ENCODE assay signal across 16 mouse cellular contexts in genomic region chr5:113984025-113984740, GRCm38 (mm10). TPM values are rescaled to one million over a fixed set of nuclear protein-coding genes. Genes with fewer than 3 reads are reported as not detected.
DNase-seq lines count a peak whose midpoint lies in the region; ATAC-seq and TF ChIP-seq lines count a peak whose summit lies in the region.
"Had no signal": no experiment of that assay in that cellular context is flagged by ENCODE, and none has a peak within 500 bp of the region (broad histone marks: within the 10 kb centered on the region; RNA-seq: fewer than 3 reads in every experiment).

No protein-coding gene starts in this region.

- no peak overlapping the region for H3K4me2 ChIP-seq in midbrain, embryonic 11.5 days
- H3K4me2 ChIP-seq: limb, embryonic 15.5 days had no signal

- H3K4me3 ChIP-seq in gastrocnemius, adult 2 months = no peak overlapping the region
- no peak overlapping the region for H3K4me3 ChIP-seq in spleen, adult 2 months (ENCODE audit: extremely low read depth, insufficient read depth, insufficient read length)
- no peak overlapping the region for H3K4me3 ChIP-seq in midbrain, embryonic 11.5 days (ENCODE audit: low read depth, low read length)
- H3K4me3 ChIP-seq: left cerebral cortex, adult 2 months; limb, embryonic 15.5 days; megakaryocyte, embryonic 14.5 days had no signal

- intact Hi-C loops in gastrocnemius, adult 2 months (cut with DNase I) = no loop called here

- H3K27ac ChIP-seq in gastrocnemius, adult 2 months = peak overlapping the region; percentile 28; the same call in 1 of the 2 replicates
- peak overlapping the region; percentile 36; the same call in 1 of the 2 replicates for H3K27ac ChIP-seq in spleen, adult 2 months (ENCODE audit: insufficient read depth, low read length)
- H3K27ac ChIP-seq in midbrain, embryonic 11.5 days (ENCODE audit: low read depth, low read length) = no peak overlapping the region
- H3K27ac ChIP-seq: kidney, postnatal 0 days; left cerebral cortex, adult 2 months; limb, embryonic 15.5 days had no signal

- ATAC-seq in megakaryocyte-erythroid progenitor cell, adult 5-6 weeks (replicated peaks; ENCODE audit: low FRiP score, low TSS enrichment, poor library complexity, severe bottlenecking) = peak; percentile 88
- ATAC-seq in midbrain, embryonic 11.5 days (ENCODE audit: low FRiP score) = no peak
- ATAC-seq: hindbrain, embryonic 16.5 days had no signal

- no peaks in the 10 kb centered on the region for H3K27me3 ChIP-seq in spleen, adult 2 months (ENCODE audit: control insufficient read depth, insufficient read depth, low read length)
- no peaks in the 10 kb centered on the region for H3K27me3 ChIP-seq in midbrain, embryonic 11.5 days (ENCODE audit: control insufficient read depth, insufficient read depth, low read length)
- H3K27me3 ChIP-seq: limb, embryonic 15.5 days; megakaryocyte, embryonic 14.5 days had no signal

- no peak overlapping the region for H3K9ac ChIP-seq in midbrain, embryonic 11.5 days (ENCODE audit: low read length)
- H3K9ac ChIP-seq: limb, embryonic 15.5 days had no signal

- H3K36me3 ChIP-seq in spleen, adult 2 months (ENCODE audit: control insufficient read depth, insufficient read depth, low read length) = peaks cover 6% of the 10 kb centered on the region
- H3K36me3 ChIP-seq in midbrain, embryonic 11.5 days (ENCODE audit: control insufficient read depth, insufficient read depth, low read length) = no peaks in the 10 kb centered on the region

- TF ChIP-seq POLR2A in spleen, adult 2 months (IDR thresholded peaks at IDR 0.05; ENCODE audit: low read depth, low read length) = no peak

- no peak for DNase-seq in gastrocnemius, adult 2 months
- DNase-seq in gastrocnemius, postnatal 4 days (ENCODE audit: low spot score in 2 of 2) = no peak
- no peak for DNase-seq in spleen, adult 2 months (ENCODE audit: low read depth in 1 of 2, low spot score in 2 of 2)
- DNase-seq in spleen, postnatal 14 days (ENCODE audit: low spot score in 2 of 2) = no peak
- peak; percentile 86 for DNase-seq in liver
- no peak for DNase-seq in thymus, postnatal 14 days
- no peak for DNase-seq in midbrain, embryonic 11.5 days (ENCODE audit: low spot score, missing footprints)
- DNase-seq: adrenal gland, postnatal 14 days had no signal

- TF ChIP-seq CTCF in gastrocnemius, adult 2 months (IDR thresholded peaks at IDR 0.05) = no peak
- TF ChIP-seq CTCF in spleen, adult 2 months (IDR thresholded peaks at IDR 0.05; ENCODE audit: extremely low read depth, insufficient read depth, insufficient read length, insufficient replicate concordance) = no peak

- H3K9me3 ChIP-seq in midbrain, embryonic 11.5 days (ENCODE audit: control insufficient read depth, low read length) = no peaks in the 10 kb centered on the region
- H3K9me3 ChIP-seq: limb, embryonic 15.5 days; megakaryocyte, embryonic 14.5 days had no signal

- WGBS in spleen, adult 2 months = 88% methylated on average over 13 of the region's 13 CpGs
- WGBS in midbrain, embryonic 11.5 days = 91% methylated on average over 13 of the region's 13 CpGs

- peaks cover 13% of the 10 kb centered on the region; the same call in 1 of the 2 replicates for H3K4me1 ChIP-seq in spleen, adult 2 months (ENCODE audit: control insufficient read depth, insufficient read depth, insufficient read length)
- no peaks in the 10 kb centered on the region for H3K4me1 ChIP-seq in midbrain, embryonic 11.5 days (ENCODE audit: control insufficient read depth, insufficient read depth, low read length)

RNA-seq across cellular contexts. Expression of gene Ssh1, which starts 9.5 kb away (rescaled TPM):
- total RNA-seq in gastrocnemius, adult 2 months (2021) = 1 to 10 TPM; 6.1 to 7.2 TPM
- total RNA-seq in gastrocnemius, postnatal 4 days (2021) = 10 to 100 TPM; 20.2 to 21.1 TPM
- polyA plus RNA-seq in spleen, adult 2 months (2012; rRNA removed) = 16.4 and 18.9 TPM in 2 replicates
- total RNA-seq in megakaryocyte-erythroid progenitor cell, adult 5-6 weeks (2014; fragmentation: Nextera tagmentation) = 12.5 and 20.6 TPM in 2 replicates
- 3.7 and 5.1 TPM in 2 replicates for total RNA-seq in megakaryocyte-erythroid progenitor cell, adult 5-6 weeks (2017)
- 18.8 and 20.8 TPM in 2 replicates for polyA plus RNA-seq in midbrain, embryonic 11.5 days (2014; fragmentation: Nextera tagmentation; extraction: Ambion mirVana)

RNA-seq across cellular contexts. Expression of gene Dao, which starts 19.3 kb away (rescaled TPM):
- total RNA-seq in gastrocnemius, adult 2 months (2021) = not detected
- total RNA-seq in gastrocnemius, postnatal 4 days (2021) = not detected
- 0.12 and 0.26 TPM in 2 replicates for polyA plus RNA-seq in spleen, adult 2 months (2012; rRNA removed)
- not detected in 2 replicates for total RNA-seq in megakaryocyte-erythroid progenitor cell, adult 5-6 weeks (2014; fragmentation: Nextera tagmentation)
- not detected in 2 replicates for total RNA-seq in megakaryocyte-erythroid progenitor cell, adult 5-6 weeks (2017)
- polyA plus RNA-seq in midbrain, embryonic 11.5 days (2014; fragmentation: Nextera tagmentation; extraction: Ambion mirVana) = not detected in 2 replicates
- total RNA-seq: adrenal gland, postnatal 14 days; granulocyte monocyte progenitor cell, adult 5-6 weeks; left cerebral cortex, adult 2 months; neutrophil, adult 5-6 weeks had no signal
- polyA plus RNA-seq: hindbrain, embryonic 16.5 days; limb, embryonic 15.5 days had no signal
